In genomic region chr6:63255826-63256555, GRCm38 (mm10) we compare ENCODE assay signal across 8 mouse cellular contexts. TPM values are rescaled to one million over a fixed set of nuclear protein-coding genes. Genes with fewer than 3 reads are reported as not detected.
DNase-seq lines count a peak whose midpoint lies in the region; ATAC-seq and TF ChIP-seq lines count a peak whose summit lies in the region.

Grid2 (plus strand) TSS chr6:63255876.

- H3K9me3 ChIP-seq in forebrain, embryonic 11.5 days (ENCODE audit: control insufficient read depth, low read length): no peaks in the 10 kb centered on the region
- no peaks in the 10 kb centered on the region for H3K9me3 ChIP-seq in hindbrain, embryonic 16.5 days (ENCODE audit: control insufficient read depth, low read length)
- H3K9me3 ChIP-seq in limb, embryonic 11.5 days (ENCODE audit: control insufficient read depth, low read length): no peaks in the 10 kb centered on the region
- H3K9me3 ChIP-seq in neural tube, embryonic 11.5 days (ENCODE audit: control insufficient read depth, low read length): no peaks in the 10 kb centered on the region

- DNase-seq in adrenal gland, postnatal 10 days: peak; percentile 5
- DNase-seq in adrenal gland, adult 18-20 months (ENCODE audit: low spot score in 2 of 2): no peak
- DNase-seq in brain, embryonic 14.5 days (ENCODE audit: low read depth): peak; percentile 91
- DNase-seq in forebrain, embryonic 11.5 days (ENCODE audit: low spot score): peak; percentile 74
- peak; percentile 61 for DNase-seq in limb, embryonic 11.5 days (ENCODE audit: low spot score)
- DNase-seq in neural tube, embryonic 11.5 days (ENCODE audit: low spot score): peak; percentile 77

- H3K4me1 ChIP-seq in forebrain, embryonic 11.5 days (replicated peaks; ENCODE audit: control insufficient read depth, insufficient read depth, low read length): no peaks in the 10 kb centered on the region
- peaks cover 4% of the 10 kb centered on the region for H3K4me1 ChIP-seq in hindbrain, embryonic 16.5 days (ENCODE audit: control insufficient read depth, insufficient read depth, low read depth, low read length)
- H3K4me1 ChIP-seq in limb, embryonic 11.5 days (ENCODE audit: control insufficient read depth, insufficient read depth, low read length): no peaks in the 10 kb centered on the region; the same call in 1 of the 2 replicates
- no peaks in the 10 kb centered on the region for H3K4me1 ChIP-seq in neural tube, embryonic 11.5 days (ENCODE audit: control insufficient read depth, insufficient read depth, low read length)

- peak within 1 kb of the TSS; percentile 75 for H3K9ac ChIP-seq in forebrain, embryonic 11.5 days (ENCODE audit: low read length)
- peak within 1 kb of the TSS; percentile 89 for H3K9ac ChIP-seq in hindbrain, embryonic 16.5 days (ENCODE audit: low read depth, low read length)
- H3K9ac ChIP-seq in limb, embryonic 11.5 days (ENCODE audit: low read length): peak within 1 kb of the TSS; percentile 55
- H3K9ac ChIP-seq in neural tube, embryonic 11.5 days (ENCODE audit: low read length): peak within 1 kb of the TSS; percentile 77

- no peaks in the 10 kb centered on the region; the same call in 1 of the 2 replicates for H3K27me3 ChIP-seq in forebrain, embryonic 11.5 days (ENCODE audit: control insufficient read depth, insufficient read depth, low read length)
- no peaks in the 10 kb centered on the region for H3K27me3 ChIP-seq in hindbrain, embryonic 16.5 days (replicated peaks; ENCODE audit: control insufficient read depth, insufficient read depth, low read length)
- peaks cover 16% of the 10 kb centered on the region for H3K27me3 ChIP-seq in limb, embryonic 11.5 days (ENCODE audit: control insufficient read depth, insufficient read depth, low read length)
- H3K27me3 ChIP-seq in neural tube, embryonic 11.5 days (ENCODE audit: control insufficient read depth, insufficient read depth, low read length): no peaks in the 10 kb centered on the region

- no peaks in the 10 kb centered on the region for H3K36me3 ChIP-seq in forebrain, embryonic 11.5 days (ENCODE audit: control insufficient read depth, insufficient read depth, low read length)
- H3K36me3 ChIP-seq in hindbrain, embryonic 16.5 days (ENCODE audit: control insufficient read depth, insufficient read depth, low read length): no peaks in the 10 kb centered on the region
- no peaks in the 10 kb centered on the region for H3K36me3 ChIP-seq in limb, embryonic 11.5 days (ENCODE audit: control insufficient read depth, insufficient read depth, low read length)
- no peaks in the 10 kb centered on the region for H3K36me3 ChIP-seq in neural tube, embryonic 11.5 days (ENCODE audit: control insufficient read depth, insufficient read depth, low read length)

- no peak within 1 kb of the TSS for H3K27ac ChIP-seq in forebrain, embryonic 11.5 days (ENCODE audit: low read depth, low read length)
- H3K27ac ChIP-seq in hindbrain, embryonic 16.5 days (ENCODE audit: low read depth, low read length): peak within 1 kb of the TSS; percentile 92
- H3K27ac ChIP-seq in limb, embryonic 11.5 days (replicated peaks; ENCODE audit: low read depth, low read length): no peak within 1 kb of the TSS
- peak within 1 kb of the TSS; percentile 85 for H3K27ac ChIP-seq in neural tube, embryonic 11.5 days (ENCODE audit: low read depth, low read length)

- no peak for TF ChIP-seq POLR2A in brain, embryonic 14.5 days (IDR thresholded peaks at IDR 0.05; ENCODE audit: borderline replicate concordance, extremely low read depth, insufficient read depth, insufficient read length, poor library complexity, severe bottlenecking)

- H3K4me3 ChIP-seq in forebrain, embryonic 11.5 days (ENCODE audit: low read depth, low read length): peak within 1 kb of the TSS; percentile 66
- H3K4me3 ChIP-seq in hindbrain, embryonic 16.5 days (ENCODE audit: low read length): peak within 1 kb of the TSS; percentile 77
- H3K4me3 ChIP-seq in limb, embryonic 11.5 days (ENCODE audit: low read depth, low read length): peak within 1 kb of the TSS; percentile 54
- peak within 1 kb of the TSS; percentile 75 for H3K4me3 ChIP-seq in neural tube, embryonic 11.5 days (ENCODE audit: low read depth, low read length)

- peak; percentile 21; the same call in 1 of the 2 replicates for TF ChIP-seq CTCF in brain, embryonic 14.5 days (IDR thresholded peaks at IDR 0.05; ENCODE audit: borderline replicate concordance, extremely low read depth, insufficient read depth, insufficient read length)

- peak within 1 kb of the TSS; percentile 88 for H3K4me2 ChIP-seq in forebrain, embryonic 11.5 days (ENCODE audit: low read depth, low read length, severe bottlenecking)
- peak within 1 kb of the TSS; percentile 67 for H3K4me2 ChIP-seq in hindbrain, embryonic 16.5 days (ENCODE audit: low read length)
- H3K4me2 ChIP-seq in limb, embryonic 11.5 days (ENCODE audit: low read depth, severe bottlenecking): peak within 1 kb of the TSS; percentile 94
- H3K4me2 ChIP-seq in neural tube, embryonic 11.5 days (ENCODE audit: low read depth): peak within 1 kb of the TSS; percentile 82

- ATAC-seq in forebrain, embryonic 11.5 days (replicated peaks; ENCODE audit: low FRiP score): peak; percentile 76
- peak; percentile 76 for ATAC-seq in hindbrain, embryonic 16.5 days
- peak; percentile 52; the same call in 1 of the 2 replicates for ATAC-seq in limb, embryonic 11.5 days (ENCODE audit: insufficient number of reproducible peaks, low FRiP score, low TSS enrichment, low read depth)
- peak; percentile 42 for ATAC-seq in neural tube, embryonic 11.5 days (ENCODE audit: insufficient read depth, low FRiP score, low TSS enrichment)
- ATAC-seq in activated CD4-positive, CD25-positive, alpha-beta regulatory T cell, adult 4 months: no peak

- under 1% methylated on average over 56 of the region's 71 CpGs for WGBS in forebrain, embryonic 11.5 days
- WGBS in hindbrain, embryonic 16.5 days: under 1% methylated on average over 71 of the region's 71 CpGs
- WGBS in limb, embryonic 11.5 days: under 1% methylated on average over 66 of the region's 71 CpGs
- WGBS in neural tube, embryonic 11.5 days: under 1% methylated on average over 50 of the region's 71 CpGs

RNA-seq across cellular contexts. Expression of gene Grid2, which starts in this region (rescaled TPM):
- total RNA-seq in adrenal gland, postnatal 10 days (2021): under 1 TPM; 0.48 to 0.67 TPM
- not detected for total RNA-seq in adrenal gland, adult 18-20 months (2021)
- 5.7 and 12.3 TPM in 2 replicates for polyA plus RNA-seq in brain, embryonic 14.5 days (2012; rRNA removed)
- polyA plus RNA-seq in forebrain, embryonic 11.5 days (2014; fragmentation: Nextera tagmentation; extraction: Ambion mirVana): 0.51 and 0.90 TPM in 2 replicates
- 15.7 and 17.9 TPM in 2 replicates for polyA plus RNA-seq in hindbrain, embryonic 16.5 days (2015; fragmentation: Nextera tagmentation; extraction: Ambion mirVana)
- polyA plus RNA-seq in limb, embryonic 11.5 days (2014; fragmentation: Nextera tagmentation; extraction: Ambion mirVana): 0.21 and 0.51 TPM in 2 replicates
- 3.3 and 3.4 TPM in 2 replicates for polyA plus RNA-seq in neural tube, embryonic 11.5 days (2014; fragmentation: Nextera tagmentation; extraction: Ambion mirVana)
- polyA plus RNA-seq in activated CD4-positive, CD25-positive, alpha-beta regulatory T cell, adult 4 months (2017; shearing (Covaris generic)): under 1 TPM in 1 of 2 experiments, not detected in 1; 0.16 TPM

Comparison
In these comparisons a context has a peak if more than half of its experiments do, and no peak if none do; other contexts are left out.
1. Peak in DNase-seq in adrenal gland, postnatal 10 days; RNA of the gene not detected or under 1 TPM.
2. Peak in DNase-seq, ATAC-seq, H3K4me3 ChIP-seq, H3K9ac ChIP-seq and H3K4me2 ChIP-seq in forebrain, embryonic 11.5 days; RNA of the gene not detected or under 1 TPM.
3. Peak in DNase-seq, ATAC-seq, H3K4me3 ChIP-seq, H3K9ac ChIP-seq and H3K4me2 ChIP-seq in limb, embryonic 11.5 days; RNA of the gene not detected or under 1 TPM.
4. DNase-seq: peak in brain, embryonic 14.5 days (single experiment) and neural tube, embryonic 11.5 days (single experiment); none in adrenal gland, adult 18-20 months (0 of 2).
5. H3K27ac ChIP-seq: peak in hindbrain, embryonic 16.5 days (single experiment) and neural tube, embryonic 11.5 days (single experiment); none in forebrain, embryonic 11.5 days (single experiment) and limb, embryonic 11.5 days (single experiment).
6. Peak in every context shown above with its lines, with median percentiles within 50 percentile points of each other: H3K4me2 ChIP-seq, H3K4me3 ChIP-seq and H3K9ac ChIP-seq.